Mouse (Mus musculus): ENCODE measurements around the gene Pigm. TPM values are rescaled to one million over a fixed set of nuclear protein-coding genes. Genes with fewer than 3 reads are reported as not detected.

Gene Pigm
- polyA plus RNA-seq, 1 experiment from 2014 or later: 4.7 TPM

DNA sequence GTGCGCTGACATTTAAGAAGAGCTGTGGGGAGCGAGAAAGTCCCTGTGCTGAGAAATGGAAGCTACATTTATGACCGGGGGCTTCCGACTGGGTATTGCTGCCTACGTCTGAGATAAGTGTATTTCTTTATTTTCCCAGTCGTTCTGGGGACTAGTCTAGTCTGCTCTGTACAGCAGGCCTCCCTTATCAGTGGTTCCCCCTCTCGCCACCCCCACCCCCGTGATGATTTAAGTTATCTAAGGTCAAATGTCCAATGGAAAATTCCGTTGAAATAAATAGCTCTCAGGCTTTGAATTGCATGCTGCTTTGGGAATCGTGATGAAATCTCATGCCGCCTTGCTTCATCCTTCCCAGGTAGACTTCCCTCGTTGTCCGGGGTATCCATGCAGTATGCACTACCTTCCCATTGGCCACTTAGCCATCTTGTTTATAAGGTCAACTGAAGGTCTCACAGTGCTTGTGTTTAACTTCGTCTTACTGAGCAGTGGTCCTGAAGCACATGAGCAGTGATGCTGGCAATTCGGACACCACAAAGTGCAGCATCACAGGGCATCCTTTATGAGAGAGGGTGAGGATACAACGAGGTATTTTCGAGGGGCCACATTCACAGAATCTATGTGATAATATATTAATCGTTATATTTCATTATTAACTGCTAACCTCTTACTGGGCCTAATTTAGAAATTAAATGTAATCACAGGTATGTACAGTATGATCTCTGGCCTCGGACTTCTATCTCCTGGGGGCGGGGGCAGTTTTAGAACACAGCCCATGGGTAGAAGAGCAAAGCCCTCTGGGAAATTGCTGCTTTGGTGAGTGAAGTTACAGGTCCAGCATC is 56.9 kb downstream of the Pigm start:
- Histone ChIP-seq H3K27ac (replicated peaks) (peak overlapping the region; percentile 53), H3K4me3 (no peak overlapping the region), H3K4me1 (peaks cover 50% of the 10 kb centered on the region), H3K27me3 (replicated peaks) (no peaks in the 10 kb centered on the region), H3K36me3 (no peaks in the 10 kb centered on the region), H3K4me2 (peak overlapping the region; percentile 21; the same call in 1 of the 2 replicates), H3K9ac (no peak overlapping the region), H3K9me3 (peaks cover 5% of the 10 kb centered on the region; the same call in 1 of the 2 replicates)
- WGBS: 40% methylated on average over 20 of the region's 20 CpGs
- ATAC-seq (ENCODE audit: extremely low read depth, insufficient number of reproducible peaks, low FRiP score, low TSS enrichment): no peak

Other genes with a start within 250 kb of the Pigm start
- gene Pex19, start 249.8 kb upstream of the Pigm start, polyA plus RNA-seq (2015; fragmentation: Nextera tagmentation; extraction: Ambion mirVana): 124 and 131 TPM in 2 replicates
- 106 and 108 TPM in 2 replicates for gene Dcaf8, start 228.5 kb upstream of the Pigm start, polyA plus RNA-seq (2015; fragmentation: Nextera tagmentation; extraction: Ambion mirVana)
- 169 and 180 TPM in 2 replicates for gene Pea15a, start 169.7 kb upstream of the Pigm start, polyA plus RNA-seq (2015; fragmentation: Nextera tagmentation; extraction: Ambion mirVana)
- gene Casq1, start 156.7 kb upstream of the Pigm start, polyA plus RNA-seq (2015; fragmentation: Nextera tagmentation; extraction: Ambion mirVana): 162 and 211 TPM in 2 replicates
- 0.21 and 0.52 TPM in 2 replicates for gene Atp1a4, start 118.1 kb upstream of the Pigm start, polyA plus RNA-seq (2015; fragmentation: Nextera tagmentation; extraction: Ambion mirVana)
- gene Igsf8, start 114.9 kb upstream of the Pigm start, polyA plus RNA-seq (2015; fragmentation: Nextera tagmentation; extraction: Ambion mirVana): 27.8 and 31.6 TPM in 2 replicates
- gene Atp1a2, start 78.5 kb upstream of the Pigm start, polyA plus RNA-seq (2015; fragmentation: Nextera tagmentation; extraction: Ambion mirVana): 17.0 and 20.8 TPM in 2 replicates
- gene Kcnj9, start 47.2 kb upstream of the Pigm start, polyA plus RNA-seq (2015; fragmentation: Nextera tagmentation; extraction: Ambion mirVana): not detected in 2 replicates
- 0.04 TPM in 1 of 2 replicates, not detected in the other for gene Kcnj10, start 35.3 kb upstream of the Pigm start, polyA plus RNA-seq (2015; fragmentation: Nextera tagmentation; extraction: Ambion mirVana)
- gene Slamf9, start 98.8 kb downstream of the Pigm start, polyA plus RNA-seq (2015; fragmentation: Nextera tagmentation; extraction: Ambion mirVana): 1.2 and 1.3 TPM in 2 replicates
- 9.2 and 9.6 TPM in 2 replicates for gene Igsf9, start 105.2 kb downstream of the Pigm start, polyA plus RNA-seq (2015; fragmentation: Nextera tagmentation; extraction: Ambion mirVana)
- gene Tagln2, start 123.5 kb downstream of the Pigm start, polyA plus RNA-seq (2015; fragmentation: Nextera tagmentation; extraction: Ambion mirVana): 312 and 327 TPM in 2 replicates
- 1.9 and 2.4 TPM in 2 replicates for gene Cfap45, start 144.3 kb downstream of the Pigm start, polyA plus RNA-seq (2015; fragmentation: Nextera tagmentation; extraction: Ambion mirVana)
- gene Vsig8, start 179.4 kb downstream of the Pigm start, polyA plus RNA-seq (2015; fragmentation: Nextera tagmentation; extraction: Ambion mirVana): 0.15 and 0.25 TPM in 2 replicates
- not detected in 2 replicates for gene Slamf8, start 214.0 kb downstream of the Pigm start, polyA plus RNA-seq (2015; fragmentation: Nextera tagmentation; extraction: Ambion mirVana)
- gene Fcrl6, start 226.0 kb downstream of the Pigm start, polyA plus RNA-seq (2015; fragmentation: Nextera tagmentation; extraction: Ambion mirVana): not detected in 2 replicates

All from heart, embryonic 13.5 days (tissue).